In the genomic region with DNA sequence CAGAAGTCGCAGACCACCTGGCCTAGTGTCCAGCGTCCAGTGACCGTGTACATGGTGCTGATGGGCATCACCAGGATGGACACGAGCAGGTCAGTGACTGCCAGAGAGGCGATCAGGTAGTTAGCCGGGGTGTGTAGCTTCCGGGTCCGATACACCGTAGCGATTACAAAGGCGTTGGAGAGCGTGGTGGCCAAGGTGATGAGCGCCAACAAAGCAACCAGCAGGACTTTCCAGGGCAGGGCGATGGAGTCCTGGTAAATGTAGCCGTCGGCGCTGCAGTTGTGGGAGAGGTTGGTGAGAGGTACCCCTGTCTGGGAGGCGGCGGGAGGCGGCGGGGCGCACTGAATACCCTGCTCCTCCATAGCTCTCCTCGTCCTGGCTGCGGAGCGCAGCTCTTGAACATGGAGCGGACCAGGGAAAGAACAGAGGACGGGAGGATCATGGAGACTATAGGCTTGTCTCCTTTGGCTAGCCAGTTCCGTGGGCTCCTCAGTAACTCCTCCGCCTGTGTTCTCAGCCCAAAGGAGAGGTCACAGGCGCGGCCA, we compare ENCODE assay signal across 9 mouse cellular contexts. TPM values are rescaled to one million over a fixed set of nuclear protein-coding genes. Genes with fewer than 3 reads are reported as not detected.
DNase-seq lines count a peak whose midpoint lies in the region; ATAC-seq and TF ChIP-seq lines count a peak whose summit lies in the region.
"Had no signal": no experiment of that assay in that cellular context is flagged by ENCODE, and none has a peak within 500 bp of the region (broad histone marks: within the 10 kb centered on the region; RNA-seq: fewer than 3 reads in every experiment).

No protein-coding gene starts in this region.

- TF ChIP-seq CTCF in stomach, postnatal 0 days (IDR thresholded peaks at IDR 0.05; ENCODE audit: low read depth), result no peak

- peak overlapping the region; percentile 99 for H3K4me2 ChIP-seq in hindbrain, embryonic 13.5 days
- H3K4me2 ChIP-seq in stomach, postnatal 0 days (replicated peaks; ENCODE audit: low read depth), result peak overlapping the region; percentile 98

- WGBS in hindbrain, embryonic 13.5 days, result under 1% methylated on average over 31 of the region's 31 CpGs
- 1% methylated on average over 31 of the region's 31 CpGs for WGBS in stomach, postnatal 0 days

- H3K36me3 ChIP-seq in hindbrain, embryonic 13.5 days, result no peaks in the 10 kb centered on the region
- H3K36me3 ChIP-seq in megakaryocyte, embryonic 14.5 days (replicated peaks; ENCODE audit: low read length), result no peaks in the 10 kb centered on the region
- H3K36me3 ChIP-seq in stomach, postnatal 0 days (ENCODE audit: control insufficient read depth, insufficient read depth, low read length), result no peaks in the 10 kb centered on the region

- DNase-seq in gastrocnemius, postnatal 10 days, result peak; percentile 5
- no peak for DNase-seq in gastrocnemius, adult 18-20 months (ENCODE audit: low spot score)
- peak; percentile 6 for DNase-seq in thymus, postnatal 25 days
- DNase-seq in thymus, postnatal 0 days (ENCODE audit: low spot score), result no peak
- DNase-seq in stomach, postnatal 0 days (ENCODE audit: low spot score), result peak; percentile 28
- no peak for DNase-seq in urinary bladder, postnatal 4 days (ENCODE audit: low spot score in 2 of 2)

- no peak for TF ChIP-seq EP300 in stomach, postnatal 0 days (optimal IDR thresholded peaks at IDR 0.05)

- peak; percentile 30 for ATAC-seq in hindbrain, embryonic 13.5 days (ENCODE audit: low FRiP score)
- ATAC-seq in stomach, postnatal 0 days (ENCODE audit: low FRiP score, low TSS enrichment), result peak; percentile 45; the same call in 1 of the 2 replicates

- H3K4me1 ChIP-seq in hindbrain, embryonic 13.5 days (replicated peaks), result peaks cover 30% of the 10 kb centered on the region
- peaks cover 27% of the 10 kb centered on the region for H3K4me1 ChIP-seq in megakaryocyte, embryonic 14.5 days
- no peaks in the 10 kb centered on the region for H3K4me1 ChIP-seq in stomach, postnatal 0 days (replicated peaks; ENCODE audit: control insufficient read depth, insufficient read depth)

- peak overlapping the region; percentile 84 for H3K9ac ChIP-seq in hindbrain, embryonic 13.5 days
- H3K9ac ChIP-seq in stomach, postnatal 0 days (ENCODE audit: low read length), result peak overlapping the region; percentile 56; the same call in 1 of the 2 replicates

- no peaks in the 10 kb centered on the region for H3K9me3 ChIP-seq in hindbrain, embryonic 13.5 days
- H3K9me3 ChIP-seq in megakaryocyte, embryonic 14.5 days, result peaks cover 13% of the 10 kb centered on the region; the same call in 1 of the 2 replicates
- no peaks in the 10 kb centered on the region for H3K9me3 ChIP-seq in stomach, postnatal 0 days (ENCODE audit: control insufficient read depth, low read length)

- H3K27ac ChIP-seq in hindbrain, embryonic 13.5 days, result no peak overlapping the region; the same call in 1 of the 2 replicates
- H3K27ac ChIP-seq in stomach, postnatal 0 days (replicated peaks), result no peak overlapping the region

- H3K4me3 ChIP-seq in hindbrain, embryonic 13.5 days, result peak overlapping the region; percentile 82
- H3K4me3 ChIP-seq in megakaryocyte, embryonic 14.5 days (replicated peaks), result peak overlapping the region; percentile 87
- peak overlapping the region; percentile 64 for H3K4me3 ChIP-seq in stomach, postnatal 0 days (ENCODE audit: low read depth, low read length)

- H3K27me3 ChIP-seq in hindbrain, embryonic 13.5 days, result peaks cover 47% of the 10 kb centered on the region
- peaks cover 53% of the 10 kb centered on the region for H3K27me3 ChIP-seq in megakaryocyte, embryonic 14.5 days (replicated peaks)
- H3K27me3 ChIP-seq in stomach, postnatal 0 days (ENCODE audit: control insufficient read depth, insufficient read depth, low read length), result 0 out of 2 replicates have a peak, but pooled peaks cover 2% of the 10 kb centered on the region
- H3K27me3 ChIP-seq: CH12.LX had no signal

RNA-seq across cellular contexts. Expression of a gene that starts 1.4 kb away (rescaled TPM):
- under 1 TPM; 0.11 to 0.12 TPM for total RNA-seq in gastrocnemius, postnatal 10 days (2021)
- total RNA-seq in gastrocnemius, adult 18-20 months (2021), result under 1 TPM; 0.16 to 0.21 TPM
- polyA plus RNA-seq in thymus, postnatal 0 days (2015; fragmentation: Nextera tagmentation; extraction: Ambion mirVana), result 0.07 and 0.08 TPM in 2 replicates
- polyA plus RNA-seq in hindbrain, embryonic 13.5 days (2015; fragmentation: Nextera tagmentation; extraction: Ambion mirVana), result 1.8 and 2.1 TPM in 2 replicates
- polyA plus RNA-seq in megakaryocyte, embryonic 14.5 days (2012; ENCODE audit: insufficient read depth, low replicate concordance), result not detected in 2 replicates
- polyA plus RNA-seq in stomach, postnatal 0 days (2015; fragmentation: Nextera tagmentation; extraction: Ambion mirVana), result 0.45 and 0.58 TPM in 2 replicates
- total RNA-seq: CH12.LX had no signal

Comparison
In these comparisons a context has a peak if more than half of its experiments do, and no peak if none do; other contexts are left out.
1. DNase-seq: peak in gastrocnemius, postnatal 10 days (single experiment), thymus, postnatal 25 days (single experiment) and stomach, postnatal 0 days (single experiment); none in gastrocnemius, adult 18-20 months (single experiment), thymus, postnatal 0 days (single experiment) and urinary bladder, postnatal 4 days (0 of 2).
2. Peak in every context shown above with its lines, with median percentiles within 50 percentile points of each other: H3K4me3 ChIP-seq.